Mouse (Mus musculus) MEL (cell line): ENCODE measurements around the gene Ifi203. TPM values are rescaled to one million over a fixed set of nuclear protein-coding genes. Genes with fewer than 3 reads are reported as not detected.
A peak's percentile ranks its signal among the peaks of the same experiment; 100 is the strongest.
"Not testable (repeated sequence)": the region's sequence is repeated elsewhere in the genome, so short reads cannot be mapped to it uniquely, and the experiment has no call there.

Source experiments
- DNase-seq: peaks from one replicate; pipeline ENCODE4 v3.0.0; 2011; ENCODE audit warnings: low read depth, low spot score
- H3K27ac ChIP-seq: 2 replicates; pipeline ENCODE4 v1.5.1; 2012; ENCODE audit warnings: low read depth, mild to moderate bottlenecking, control low read depth, low read length, moderate library complexity; ENCODE audit not compliant: control insufficient read depth
- H3K27me3 ChIP-seq, 2 experiments: fragments of 150-350 bp in 1 of 2; sonication (generic) in 1 of 2; 2 replicates each; pipeline ENCODE4 v1.6.1; 2012; ENCODE audit warnings: low read length in 2 of 2, mild to moderate bottlenecking in 2 of 2, improper control_type of control experiment in 1 of 2, moderate library complexity in 1 of 2; ENCODE audit not compliant: insufficient read depth in 2 of 2, control insufficient read depth in 1 of 2
- H3K36me3 ChIP-seq, 2 experiments: 2 replicates each; pipeline ENCODE4 v1.6.1; 2012 to 2014; ENCODE audit warnings: low read length in 2 of 2, improper control_type of control experiment in 1 of 2, inconsistent platforms in 1 of 2, mild to moderate bottlenecking in 1 of 2; ENCODE audit not compliant: insufficient read depth in 2 of 2, control insufficient read depth in 1 of 2
- H3K4me1 ChIP-seq, 2 experiments: fragments of 150-350 bp in 1 of 2; sonication (generic) in 1 of 2; 2 replicates each; pipeline ENCODE4 v1.6.1; 2012; ENCODE audit warnings: low read length in 2 of 2, improper control_type of control experiment in 1 of 2, mild to moderate bottlenecking in 1 of 2; ENCODE audit not compliant: insufficient read depth in 2 of 2, control insufficient read depth in 1 of 2
- H3K4me3 ChIP-seq, 2 experiments: fragments of 150-350 bp in 1 of 2; sonication (generic) in 1 of 2; 2 replicates each; pipeline ENCODE4 v1.5.1; 2012; ENCODE audit warnings: low read depth in 2 of 2, low read length in 2 of 2, mild to moderate bottlenecking in 2 of 2, moderate library complexity in 2 of 2, control low read depth in 1 of 2, improper control_type of control experiment in 1 of 2; ENCODE audit not compliant: control insufficient read depth in 1 of 2, insufficient read depth in 1 of 2
- H3K79me2 ChIP-seq: 2 replicates; pipeline ENCODE4 v1.6.1; 2012; ENCODE audit warnings: mild to moderate bottlenecking, low read length, moderate library complexity; ENCODE audit not compliant: control insufficient read depth, poor library complexity, insufficient read depth
- H3K9ac ChIP-seq: 2 replicates; pipeline ENCODE4 v1.6.1; 2012; ENCODE audit warnings: low read depth, mild to moderate bottlenecking, control low read depth, low read length, moderate library complexity; ENCODE audit not compliant: control insufficient read depth, poor library complexity, severe bottlenecking
- H3K9me3 ChIP-seq: fragments of 150-350 bp; sonication (generic); replicated peaks from 2 replicates; pipeline ENCODE4 v1.6.1; 2012; ENCODE audit warnings: mild to moderate bottlenecking, low read length, improper control_type of control experiment, moderate library complexity; ENCODE audit not compliant: insufficient read depth
- E2F4 ChIP-seq: IDR thresholded peaks from 2 replicates; pipeline ENCODE4 v1.6.1; 2011; ENCODE audit warnings: low read depth, low read length, improper control_type of control experiment, borderline replicate concordance
- EP300 ChIP-seq, 2 experiments: IDR thresholded peaks; 2 replicates each; pipeline ENCODE4 v1.6.1; 2011; ENCODE audit warnings: improper control_type of control experiment in 2 of 2, low read length in 2 of 2, low read depth in 1 of 2, mild to moderate bottlenecking in 1 of 2
- GATA1 ChIP-seq: IDR thresholded peaks from 2 replicates; pipeline ENCODE4 v1.6.1; 2011; ENCODE audit warnings: low read depth, low read length, improper control_type of control experiment
- KAT2A ChIP-seq: conservative IDR thresholded peaks from 2 replicates; pipeline ENCODE4 v1.6.1; 2012; ENCODE audit warnings: low read depth, low read length, improper control_type of control experiment, inconsistent platforms
- NELFE ChIP-seq: IDR thresholded peaks from 2 replicates; pipeline ENCODE4 v1.6.1; 2011; ENCODE audit warnings: low read depth, low read length, improper control_type of control experiment
- RCOR1 ChIP-seq: IDR thresholded peaks from 2 replicates; pipeline ENCODE4 v1.6.1; 2012; ENCODE audit warnings: low read depth, mild to moderate bottlenecking, inconsistent platforms, low read length, improper control_type of control experiment
- SIN3A ChIP-seq: IDR thresholded peaks from 2 replicates; pipeline ENCODE4 v1.6.1; 2012; ENCODE audit warnings: low read length, improper control_type of control experiment, inconsistent platforms
- TAL1 ChIP-seq: IDR thresholded peaks from 2 replicates; pipeline ENCODE4 v1.6.1; 2012; ENCODE audit warnings: mild to moderate bottlenecking, inconsistent platforms, low read length, moderate library complexity, mixed read lengths
- ZKSCAN1 ChIP-seq: IDR thresholded peaks from 2 replicates; pipeline ENCODE4 v1.6.1; 2012; ENCODE audit warnings: low read depth, mild to moderate bottlenecking, inconsistent platforms, low read length, improper control_type of control experiment, moderate library complexity
- polyA plus RNA-seq, 2 experiments: library from polyadenylated mRNA; stranded (reverse) in 1 of 2; unstranded in 1 of 2; fragments of >175 nt in 1 of 2; fragments of >200 nt in 1 of 2; gene quantifications; 2 replicates each; pipeline versions ENCODE4 v1.2.1 to v1.2.4; 2012; ENCODE audit warnings: low replicate concordance in 2 of 2, low read depth in 1 of 2; ENCODE audit not compliant: insufficient read length in 2 of 2, insufficient read depth in 1 of 2, missing spikeins in 1 of 2
- total RNA-seq: library from RNA; depleted of rRNA; stranded (reverse); fragments of 300-350 nt; gene quantifications from 2 replicates; pipeline ENCODE4 v1.2.3, GENCODE M21; 2012

Ifi203 gene
- total and polyA plus RNA-seq, 3 experiments: 0.08 to 0.25 TPM; not detected in 1

DNA sequence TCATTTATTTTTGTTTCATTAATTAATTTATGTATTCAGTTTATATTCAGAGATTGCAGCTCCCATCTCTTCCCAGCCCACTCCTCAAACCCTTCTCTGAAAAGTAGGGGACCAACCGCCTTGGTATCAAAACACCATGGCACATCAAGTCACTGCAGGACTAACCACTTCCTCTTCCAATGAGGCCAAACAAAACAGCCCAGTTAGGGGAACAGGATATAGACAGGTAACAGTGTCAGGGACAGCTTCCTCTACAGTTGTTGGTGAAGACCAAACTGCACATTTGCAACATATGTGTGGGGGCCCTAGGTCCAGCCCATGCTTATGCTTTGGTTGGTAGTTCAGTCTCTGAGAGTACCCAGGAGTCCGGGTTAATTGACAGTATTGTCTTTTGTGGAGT lies 6.6 kb upstream of the Ifi203 start:
- H3K4me1 ChIP-seq, H3K79me2 ChIP-seq, H3K9me3 ChIP-seq, H3K27ac ChIP-seq, H3K4me3 ChIP-seq, H3K36me3 ChIP-seq, H3K9ac ChIP-seq, H3K27me3 ChIP-seq: not testable (repeated sequence)
- TF ChIP-seq GATA1 (0 out of 2 replicates have a peak, but pooled peaks have one; percentile 25), TAL1 (0 out of 2 replicates have a peak, but pooled peaks have one; percentile 6), EP300 (IDR thresholded peaks at IDR 0.05; ENCODE audit: low read depth in 1 of 2, low read length in 2 of 2) (peak; percentile 60 to 70; a peak in 3 of 4 replicates)
- peak; percentile 58 for DNase-seq

DNA sequence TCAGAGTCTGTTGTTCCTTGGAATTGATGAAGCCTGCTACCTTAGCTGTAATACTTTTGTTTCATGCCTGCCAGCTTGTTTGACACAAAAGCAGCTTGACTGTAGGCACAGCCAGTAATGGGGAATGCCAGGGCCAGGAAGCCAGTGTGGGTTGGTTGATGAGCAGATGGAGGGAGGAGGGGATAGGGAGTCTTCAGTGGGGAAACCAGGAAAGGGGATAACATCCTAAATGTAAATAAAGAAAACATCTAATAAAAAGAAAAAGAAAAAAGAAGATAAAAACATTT lies 251 bp upstream of the Ifi203 start:
- not testable (repeated sequence) for H3K79me2 ChIP-seq, DNase-seq, H3K4me1 ChIP-seq, H3K27ac ChIP-seq, H3K9me3 ChIP-seq, H3K9ac ChIP-seq, H3K36me3 ChIP-seq, H3K4me3 ChIP-seq, H3K27me3 ChIP-seq

DNA sequence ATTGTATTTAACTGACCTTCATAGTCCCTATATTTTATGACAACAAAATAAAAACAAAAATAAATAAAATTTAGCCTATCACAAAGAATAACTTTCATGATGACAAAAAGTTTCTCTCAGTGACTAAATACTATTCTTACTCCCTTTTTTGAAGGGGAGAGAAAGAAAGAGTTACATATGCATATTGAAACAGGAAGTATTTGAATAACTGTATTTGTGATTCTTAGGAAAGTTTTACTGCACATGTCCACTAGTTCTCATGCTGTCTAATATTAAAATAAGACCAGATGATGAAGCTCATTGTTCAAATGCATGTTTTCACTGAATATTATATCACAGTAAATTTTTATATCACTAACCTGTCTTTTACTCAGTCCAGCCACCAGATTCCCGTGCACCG lies 950 bp downstream of the Ifi203 start:
- not testable (repeated sequence) for H3K79me2 ChIP-seq, H3K4me3 ChIP-seq

DNA sequence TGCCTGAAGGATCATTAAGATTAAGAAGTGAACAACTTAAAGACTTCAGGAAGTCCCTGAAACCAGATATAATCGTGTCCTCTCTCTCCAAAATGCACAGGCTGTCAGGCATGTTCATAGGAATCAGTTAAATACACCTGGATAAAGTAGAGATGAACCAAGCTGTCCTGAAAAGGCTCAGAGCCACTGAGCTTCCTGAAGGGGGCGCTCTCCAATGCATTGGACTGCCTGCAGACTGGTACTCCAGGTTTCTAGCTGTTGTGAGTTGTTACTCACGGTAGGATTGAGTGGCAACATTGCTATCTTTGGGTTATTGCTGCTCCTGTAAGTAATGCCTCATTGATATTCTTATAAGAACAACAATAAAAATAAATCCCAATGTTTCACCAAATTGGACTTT lies 23.2 kb downstream of the Ifi203 start:
- H3K9me3 ChIP-seq, H3K4me3 ChIP-seq, H3K79me2 ChIP-seq, H3K4me1 ChIP-seq, H3K27ac ChIP-seq, H3K9ac ChIP-seq, H3K27me3 ChIP-seq, H3K36me3 ChIP-seq, DNase-seq: not testable (repeated sequence)

More for the DNA sequence above, 950 bp downstream of the Ifi203 start:
- H3K27me3 ChIP-seq, H3K27ac ChIP-seq, H3K36me3 ChIP-seq, H3K4me1 ChIP-seq, H3K9me3 ChIP-seq, H3K9ac ChIP-seq, DNase-seq: not testable (repeated sequence)

DNA sequence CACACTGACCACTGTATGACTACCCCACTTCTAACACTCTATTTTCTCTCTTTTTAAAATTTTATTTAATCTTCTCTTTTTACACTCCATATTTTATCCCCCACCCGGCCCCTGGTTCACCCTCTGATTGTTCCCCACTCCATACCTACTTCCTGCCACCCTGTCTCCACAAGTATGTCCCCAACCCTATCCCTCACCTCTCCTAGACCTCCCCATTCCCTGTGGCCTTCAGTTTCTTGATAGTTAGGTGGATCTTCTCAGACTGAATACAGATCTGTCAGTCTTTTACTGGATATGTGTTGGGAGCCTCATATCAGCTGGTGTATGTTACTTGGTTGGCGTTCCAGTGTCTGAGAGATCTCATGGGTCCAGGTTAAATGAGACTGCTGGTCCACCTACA lies 27.9 kb downstream of the Ifi203 start:
- Histone ChIP-seq H3K4me1 (no peaks in the 10 kb centered on the region), H3K27ac (no peak overlapping the region), H3K9ac (no peak overlapping the region), H3K4me3 (no peak overlapping the region), H3K9me3 (no peaks in the 10 kb centered on the region), H3K79me2 (no peaks in the 10 kb centered on the region), H3K27me3 (no peaks in the 10 kb centered on the region; a peak in 1 of 4 replicates), H3K36me3 (no peaks in the 10 kb centered on the region)
- no peak for DNase-seq
- TF ChIP-seq ZKSCAN1 (no peak), KAT2A (no peak), EP300 (IDR thresholded peaks at IDR 0.05; ENCODE audit: low read depth in 1 of 2, low read length in 2 of 2) (no peak), E2F4 (no peak), RCOR1 (no peak), NELFE (no peak), SIN3A (no peak)

DNA sequence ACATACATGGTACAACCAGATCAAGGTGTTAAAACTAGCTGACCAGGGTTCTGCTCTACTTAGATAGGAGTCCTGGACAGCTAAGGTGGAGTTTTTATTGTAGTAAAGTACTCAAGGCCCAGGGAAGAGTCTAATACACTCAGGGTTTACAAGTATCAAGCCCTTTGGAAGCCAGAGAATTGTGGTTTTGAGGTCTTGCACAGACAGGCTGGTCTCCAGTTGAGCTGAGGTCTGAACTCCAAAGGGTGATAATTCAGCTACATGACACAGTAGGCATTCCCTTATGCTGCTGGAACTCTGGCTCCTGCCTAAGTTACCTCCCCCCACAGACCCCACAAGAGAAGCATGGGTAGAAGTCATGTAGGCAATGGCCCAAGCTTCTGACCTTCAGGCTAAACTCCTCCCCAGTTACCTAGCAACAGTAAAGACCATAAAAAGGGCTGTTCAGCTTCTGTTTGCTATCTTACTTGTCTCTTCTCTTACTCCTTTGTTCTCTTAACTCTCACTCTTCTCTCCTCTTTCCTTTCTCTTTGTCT lies 29.1 kb downstream of the Ifi203 start:
- H3K4me1 ChIP-seq, DNase-seq, H3K4me3 ChIP-seq, H3K9me3 ChIP-seq, H3K36me3 ChIP-seq, H3K9ac ChIP-seq, H3K27ac ChIP-seq, H3K79me2 ChIP-seq, H3K27me3 ChIP-seq: not testable (repeated sequence)
